Mouse (Mus musculus): ENCODE data around the gene Elac2. TPM values are rescaled to one million over a fixed set of nuclear protein-coding genes. Genes with fewer than 3 reads are reported as not detected.

The Elac2 gene
- total and polyA plus RNA-seq, 3 experiments = 66.8 to 88.2 (median 74.1) TPM

DNA sequence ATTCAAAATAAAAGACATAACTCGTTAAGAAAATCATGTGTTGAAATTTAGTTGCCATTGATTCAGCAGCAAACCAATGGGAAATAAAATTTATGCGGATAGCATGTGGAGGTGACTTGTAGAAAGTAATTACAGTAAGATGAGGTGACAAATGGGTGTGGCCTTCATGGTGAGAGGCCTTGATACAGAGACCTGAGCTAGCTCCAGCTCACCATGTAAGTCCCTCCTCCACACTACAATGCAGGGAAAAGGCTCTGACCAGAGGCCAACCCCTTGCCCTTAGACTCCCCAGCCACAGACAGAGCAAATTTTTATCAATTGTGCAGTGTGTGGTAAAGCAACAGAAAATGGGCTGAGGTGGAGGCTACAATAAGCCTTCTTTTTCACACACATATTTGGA lies 49.7 kb upstream of the Elac2 start:
- H3K36me3 ChIP-seq (replicated peaks in 1 of 2; ENCODE audit: control insufficient read depth in 1 of 2, insufficient read depth in 1 of 2, low read length in 1 of 2) = no peaks in the 10 kb centered on the region
- no peak for TF ChIP-seq PAX5 (IDR thresholded peaks at IDR 0.05; ENCODE audit: low read length)
- no peak for TF ChIP-seq IRF4 (IDR thresholded peaks at IDR 0.05; ENCODE audit: low read depth, low read length)
- TF ChIP-seq TBP (conservative IDR thresholded peaks at IDR 0.05; ENCODE audit: low read depth, low read length) = no peak
- no peak for TF ChIP-seq GABPA (IDR thresholded peaks at IDR 0.05; ENCODE audit: insufficient replicate concordance, low read depth, low read length)
- TF ChIP-seq MAFK (IDR thresholded peaks at IDR 0.05; ENCODE audit: insufficient replicate concordance, low read length) = no peak
- no peak for TF ChIP-seq ZKSCAN1 (IDR thresholded peaks at IDR 0.05; ENCODE audit: borderline replicate concordance, low read depth, low read length)
- no peak for TF ChIP-seq JUN (IDR thresholded peaks at IDR 0.05; ENCODE audit: insufficient read depth, low read depth, low read length)
- no peak for TF ChIP-seq TCF12 (IDR thresholded peaks at IDR 0.05; ENCODE audit: low read depth, low read length)
- TF ChIP-seq MAX (IDR thresholded peaks at IDR 0.05; ENCODE audit: low read length) = no peak
- no peak for TF ChIP-seq RAD21 (IDR thresholded peaks at IDR 0.05; ENCODE audit: low read depth, low read length)
- no peak for TF ChIP-seq USF1 (IDR thresholded peaks at IDR 0.05; ENCODE audit: low read depth, low read length)
- no peak for TF ChIP-seq POLR2AphosphoS2 (IDR thresholded peaks at IDR 0.05; ENCODE audit: low read depth, low read length)
- no peaks in the 10 kb centered on the region for H3K79me2 ChIP-seq (replicated peaks; ENCODE audit: control insufficient read depth, extremely low read depth, insufficient read depth, poor library complexity, severe bottlenecking)
- no peaks in the 10 kb centered on the region for H3K9me3 ChIP-seq (replicated peaks; ENCODE audit: low read length)
- in situ Hi-C loops (cut with MboI; ENCODE audit: low pct_ligation_motif_present, low pct_unique_long_range_greater_than_20kb, low sequenced_read_pairs) = no loop called here
- no peak overlapping the region for H3K27ac ChIP-seq (ENCODE audit: insufficient read depth, low read depth)
- peaks cover 0 to 3% of the 10 kb centered on the region in 2 experiments; a peak in 2 of 4 replicates for H3K4me1 ChIP-seq (ENCODE audit: control insufficient read depth in 1 of 2, insufficient read depth in 2 of 2)
- no peaks in the 10 kb centered on the region for H3K27me3 ChIP-seq (replicated peaks)
- H3K9ac ChIP-seq (ENCODE audit: insufficient read depth, low read depth) = no peak overlapping the region
- H3K4me3 ChIP-seq (replicated peaks in 1 of 3; ENCODE audit: low read depth in 2 of 3, low read length in 2 of 3, poor library complexity in 1 of 3) = no peak overlapping the region
- dilution Hi-C loops (cut with MboI; ENCODE audit: extremely low pct_ligation_motif_present, extremely low pct_unique_long_range_greater_than_20kb, low sequenced_read_pairs) = no loop called here
- no peak overlapping the region for H3K4me2 ChIP-seq (ENCODE audit: insufficient read depth, low read depth, poor library complexity, severe bottlenecking)
- DNase-seq (ENCODE audit: extremely low read depth) = no peak

GRCm38 (mm10) chr11:64931060-64931770 lies 47.6 kb upstream of the Elac2 start:
- no peak overlapping the region for H3K4me3 ChIP-seq (replicated peaks in 1 of 3; ENCODE audit: low read depth in 2 of 3, low read length in 2 of 3, poor library complexity in 1 of 3)
- H3K4me2 ChIP-seq (ENCODE audit: insufficient read depth, low read depth, poor library complexity, severe bottlenecking) = no peak overlapping the region
- no peak overlapping the region for H3K9ac ChIP-seq (ENCODE audit: insufficient read depth, low read depth)
- no peak overlapping the region for H3K27ac ChIP-seq (ENCODE audit: insufficient read depth, low read depth)
- no peak for TF ChIP-seq JUND (conservative IDR thresholded peaks at IDR 0.05; ENCODE audit: low read depth, low read length)
- TF ChIP-seq RAD21 (IDR thresholded peaks at IDR 0.05; ENCODE audit: low read depth, low read length) = no peak
- no peak for TF ChIP-seq ETS1 (conservative IDR thresholded peaks at IDR 0.05; ENCODE audit: low read depth, low read length)
- no peak for TF ChIP-seq MAFK (IDR thresholded peaks at IDR 0.05; ENCODE audit: insufficient replicate concordance, low read length)
- no peak for TF ChIP-seq CHD2 (IDR thresholded peaks at IDR 0.05; ENCODE audit: low read length)
- no peak for TF ChIP-seq ELF1 (IDR thresholded peaks at IDR 0.05; ENCODE audit: low read depth, low read length)
- TF ChIP-seq E2F4 (IDR thresholded peaks at IDR 0.05; ENCODE audit: insufficient replicate concordance, low read depth, low read length) = no peak
- TF ChIP-seq CHD1 (IDR thresholded peaks at IDR 0.05; ENCODE audit: low read depth, low read length) = no peak
- no peak for TF ChIP-seq TBP (conservative IDR thresholded peaks at IDR 0.05; ENCODE audit: low read depth, low read length)
- no peak for TF ChIP-seq SIN3A (IDR thresholded peaks at IDR 0.05; ENCODE audit: low read length)
- no peak for TF ChIP-seq USF2 (conservative IDR thresholded peaks at IDR 0.05; ENCODE audit: low read depth, low read length)
- no peak for TF ChIP-seq GABPA (IDR thresholded peaks at IDR 0.05; ENCODE audit: insufficient replicate concordance, low read depth, low read length)
- TF ChIP-seq BHLHE40 (IDR thresholded peaks at IDR 0.05; ENCODE audit: low read depth, low read length) = no peak
- no peak for TF ChIP-seq KAT2A (IDR thresholded peaks at IDR 0.05; ENCODE audit: insufficient replicate concordance, low read length)
- TF ChIP-seq HCFC1 (IDR thresholded peaks at IDR 0.05; ENCODE audit: low read depth, low read length) = no peak
- TF ChIP-seq PAX5 (IDR thresholded peaks at IDR 0.05; ENCODE audit: low read length) = no peak
- in situ Hi-C loops (cut with MboI; ENCODE audit: low pct_ligation_motif_present, low pct_unique_long_range_greater_than_20kb, low sequenced_read_pairs) (no loop called here), dilution Hi-C loops (cut with MboI; ENCODE audit: extremely low pct_ligation_motif_present, extremely low pct_unique_long_range_greater_than_20kb, low sequenced_read_pairs) (no loop called here)
- H3K9me3 ChIP-seq (replicated peaks; ENCODE audit: low read length) = no peaks in the 10 kb centered on the region
- peaks cover 0 to 3% of the 10 kb centered on the region in 2 experiments; a peak in 2 of 4 replicates for H3K4me1 ChIP-seq (ENCODE audit: control insufficient read depth in 1 of 2, insufficient read depth in 2 of 2)
- no peaks in the 10 kb centered on the region for H3K79me2 ChIP-seq (replicated peaks; ENCODE audit: control insufficient read depth, extremely low read depth, insufficient read depth, poor library complexity, severe bottlenecking)
- no peak for DNase-seq (ENCODE audit: extremely low read depth)
- H3K36me3 ChIP-seq (replicated peaks in 1 of 2; ENCODE audit: control insufficient read depth in 1 of 2, insufficient read depth in 1 of 2, low read length in 1 of 2) = no peaks in the 10 kb centered on the region
- H3K27me3 ChIP-seq (replicated peaks) = no peaks in the 10 kb centered on the region
